Mouse (Mus musculus): ENCODE measurements at regions not wholly inside any gene's neighbourhood (a gene's known extent, or its start where the extent isn't known, plus 50 kb on each side); places are given as distances from the start of the nearest gene placed in this dataset.

DNA sequence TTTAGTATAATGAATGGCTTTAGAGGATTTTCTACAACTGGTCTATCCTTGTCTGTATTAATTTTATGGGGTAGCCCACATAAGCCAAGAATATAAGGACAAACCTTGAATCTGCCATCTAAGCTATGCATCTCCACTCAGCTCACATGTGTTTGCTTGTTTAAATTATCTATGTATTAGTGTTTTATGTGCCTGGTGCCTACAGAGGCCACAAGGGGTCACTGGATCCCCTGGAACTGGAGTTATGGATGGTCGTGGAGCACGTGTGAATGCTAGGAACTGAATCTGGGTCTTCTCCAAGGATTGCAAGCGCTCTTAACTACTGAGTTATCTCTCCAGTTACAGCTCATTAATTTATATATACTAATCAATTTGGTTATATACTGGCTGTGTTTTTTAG lies 51.1 kb upstream of the Rapgef5 start:
- no peak for TF ChIP-seq CTCF (IDR thresholded peaks at IDR 0.05; ENCODE audit: low read depth, low read length)
- TF ChIP-seq GATA2 (IDR thresholded peaks at IDR 0.05; ENCODE audit: borderline replicate concordance, low read depth, low read length): no peak
